Mouse (Mus musculus): Measurements from ENCODE around the gene Krba1.

DNA sequence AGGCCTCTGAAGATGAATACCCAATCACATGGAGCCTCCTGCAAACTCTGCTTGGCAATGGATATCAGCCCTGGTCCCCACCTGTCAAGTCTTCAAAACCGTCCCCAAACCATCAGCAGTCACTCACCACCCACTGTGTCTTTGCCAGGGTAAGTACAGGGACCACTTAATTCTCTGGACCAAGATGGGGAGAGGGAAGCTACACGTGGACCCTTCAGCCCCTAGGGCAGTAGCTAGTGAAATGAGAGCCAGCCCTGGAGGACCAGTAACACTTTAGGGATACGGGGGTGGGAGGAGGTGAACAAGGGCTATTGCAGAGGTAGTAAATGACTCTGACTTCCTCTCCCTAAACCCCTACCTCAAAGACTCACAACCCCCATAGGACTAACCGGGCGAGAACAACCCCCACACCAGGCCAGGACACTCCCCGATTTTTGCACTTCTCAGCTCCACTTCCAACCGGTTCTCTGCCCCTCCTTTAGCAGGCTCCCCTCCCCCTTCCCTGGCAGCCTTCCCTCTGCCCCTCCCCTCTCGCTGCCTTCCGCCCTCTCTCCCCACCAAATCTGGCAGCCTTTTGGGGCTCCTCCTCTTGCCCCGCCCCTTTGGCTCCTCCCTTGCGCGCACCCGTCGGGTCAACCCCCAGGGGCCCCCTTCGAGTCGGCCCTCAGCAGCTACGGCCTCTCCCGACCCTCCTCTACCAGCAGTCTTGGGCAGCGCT lies 48.4 kb downstream of the Krba1 start:
- no peak for TF ChIP-seq CTCF (IDR thresholded peaks at IDR 0.05; ENCODE audit: low read depth)
- peak; percentile 55 for TF ChIP-seq EP300 (IDR thresholded peaks at IDR 0.05; ENCODE audit: low read depth)
